Mouse (Mus musculus): ENCODE results near the gene Mlxipl.
"Not testable (repeated sequence)": the region's sequence is repeated elsewhere in the genome, so short reads cannot be mapped to it uniquely, and the experiment has no call there.

Gene Mlxipl

GRCm38 (mm10) chr5:135089653-135090052, at the start of gene Mlxipl:
TSS of gene Mlxipl (plus strand) at chr5:135089890.
- no peak for DNase-seq (ENCODE audit: low spot score)

GRCm38 (mm10) chr5:135040059-135040458, 49.6 kb upstream of the Mlxipl start:
- DNase-seq (ENCODE audit: low spot score), result peak; percentile 49

- peak; percentile 79 for DNase-seq (ENCODE audit: low spot score)
These were observed 48.9 kb upstream of the Mlxipl start for GRCm38 (mm10) chr5:135040777-135041176.

GRCm38 (mm10) chr5:135042105-135042788, 47.4 kb upstream of the Mlxipl start:
- DNase-seq (ENCODE audit: low spot score), result peak; percentile 78

GRCm38 (mm10) chr5:135044575-135044974, 45.1 kb upstream of the Mlxipl start:
- DNase-seq (ENCODE audit: low spot score), result no peak

GRCm38 (mm10) chr5:135048539-135048938, 41.2 kb upstream of the Mlxipl start:
- no peak for DNase-seq (ENCODE audit: low spot score)

GRCm38 (mm10) chr5:135049268-135049667, 40.4 kb upstream of the Mlxipl start:
- DNase-seq (ENCODE audit: low spot score), result not testable (repeated sequence)

GRCm38 (mm10) chr5:135053356-135053755, 36.3 kb upstream of the Mlxipl start:
- no peak for DNase-seq (ENCODE audit: low spot score)

GRCm38 (mm10) chr5:135063629-135064381, 25.9 kb upstream of the Mlxipl start, which contains the start of gene Dnajc30:
TSS of gene Dnajc30 (plus strand) at chr5:135064202.
- DNase-seq (ENCODE audit: low spot score), result peak; percentile 99

GRCm38 (mm10) chr5:135064382-135064766, 25.3 kb upstream of the Mlxipl start:
- DNase-seq (ENCODE audit: low spot score), result no peak

GRCm38 (mm10) chr5:135064909-135065446, 24.7 kb upstream of the Mlxipl start, which contains the start of gene Bud23:
TSS of gene Bud23 (minus strand) at chr5:135064959.
- not testable (repeated sequence) for DNase-seq (ENCODE audit: low spot score)

- DNase-seq (ENCODE audit: low spot score), result no peak
These were observed 23.7 kb upstream of the Mlxipl start for GRCm38 (mm10) chr5:135066008-135066407.

GRCm38 (mm10) chr5:135070448-135070847, 19.2 kb upstream of the Mlxipl start:
- no peak for DNase-seq (ENCODE audit: low spot score)

- DNase-seq (ENCODE audit: low spot score), result no peak
These were observed 17.6 kb upstream of the Mlxipl start for GRCm38 (mm10) chr5:135072061-135072460.

- DNase-seq (ENCODE audit: low spot score), result no peak
These were observed 17.0 kb upstream of the Mlxipl start for GRCm38 (mm10) chr5:135072720-135073119.

- peak; percentile 65 for DNase-seq (ENCODE audit: low spot score)
These were observed 16.1 kb upstream of the Mlxipl start for GRCm38 (mm10) chr5:135073349-135074150.

- DNase-seq (ENCODE audit: low spot score), result no peak
These were observed 14.0 kb upstream of the Mlxipl start for GRCm38 (mm10) chr5:135075655-135076054.

- DNase-seq (ENCODE audit: low spot score), result no peak
These were observed 13.3 kb upstream of the Mlxipl start for GRCm38 (mm10) chr5:135076368-135076767.

GRCm38 (mm10) chr5:135076931-135077505, 12.7 kb upstream of the Mlxipl start:
- DNase-seq (ENCODE audit: low spot score), result peak; percentile 59

GRCm38 (mm10) chr5:135077564-135078481, 11.9 kb upstream of the Mlxipl start, which contains the start of gene Vps37d:
TSS of gene Vps37d (minus strand) at chr5:135078266.
- DNase-seq (ENCODE audit: low spot score), result peak; percentile 98

GRCm38 (mm10) chr5:135078482-135078810, 11.2 kb upstream of the Mlxipl start:
- DNase-seq (ENCODE audit: low spot score), result no peak

Data from testis, postnatal 10 days (tissue).